Mouse (Mus musculus) thymus, postnatal 10 days (tissue): Measurements from ENCODE around the gene Trim38.

Experiments
- DNase-seq, 2 experiments: peaks; one replicate each; pipeline ENCODE4 v3.0.0; 2021; ENCODE audit warnings: low spot score in 2 of 2

Trim38 gene

GRCm38 (mm10) chr13:23834836-23835235 lies 65.1 kb downstream of the Trim38 start:
- DNase-seq = no peak

GRCm38 (mm10) chr13:23836630-23837029 lies 66.9 kb downstream of the Trim38 start:
- DNase-seq = no peak

DNA sequence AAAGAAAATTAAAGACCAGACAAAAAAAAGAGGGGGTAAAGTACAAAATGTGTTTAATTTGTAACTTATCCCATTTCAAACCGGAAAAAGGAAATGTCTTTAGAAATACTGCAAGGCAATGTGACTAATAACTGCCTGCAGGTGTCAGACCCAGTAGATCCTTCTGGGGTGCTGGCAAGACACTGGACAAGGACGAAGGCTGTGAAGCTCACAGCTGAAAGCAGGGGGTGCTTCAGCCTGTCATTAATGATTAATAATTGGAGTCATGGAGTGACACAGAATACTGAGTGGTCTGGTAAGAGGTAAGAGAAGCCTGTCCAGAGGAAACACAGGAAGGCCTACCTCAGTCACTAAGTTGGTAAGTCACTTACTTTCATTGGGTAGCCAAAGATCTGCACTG lies 69.6 kb downstream of the Trim38 start, which contains the start of gene Slc17a3:
Gene Slc17a3 (plus strand): TSS at position 127 of the 400 bp plus-strand sequence.
- DNase-seq = no peak
